In genomic region chr13:21786189-21786898, GRCm38 (mm10) we compare ENCODE assay signal across 8 mouse cellular contexts. TPM values are rescaled to one million over a fixed set of nuclear protein-coding genes. Genes with fewer than 3 reads are reported as not detected.
DNase-seq lines count a peak whose midpoint lies in the region; ATAC-seq and TF ChIP-seq lines count a peak whose summit lies in the region.

No protein-coding gene starts in this region.

- H3K36me3 ChIP-seq in C2C12 (ENCODE audit: control insufficient read depth, insufficient read depth): no peaks in the 10 kb centered on the region
- H3K36me3 ChIP-seq in forebrain, embryonic 10.5 days (replicated peaks): no peaks in the 10 kb centered on the region
- no peaks in the 10 kb centered on the region for H3K36me3 ChIP-seq in limb, embryonic 14.5 days (ENCODE audit: control insufficient read depth, insufficient read depth, low read length)

- H3ac ChIP-seq in C2C12 (ENCODE audit: control insufficient read depth, insufficient read length, low read depth): peak overlapping the region; percentile 59

- H3K27me3 ChIP-seq in C2C12 (ENCODE audit: control insufficient read depth, insufficient read depth, insufficient read length): no peaks in the 10 kb centered on the region
- H3K27me3 ChIP-seq in forebrain, embryonic 10.5 days (ENCODE audit: poor library complexity, severe bottlenecking): no peaks in the 10 kb centered on the region
- H3K27me3 ChIP-seq in limb, embryonic 14.5 days (ENCODE audit: control insufficient read depth, insufficient read depth, low read length): no peaks in the 10 kb centered on the region

- intact Hi-C loops in left cerebral cortex, postnatal 10 days (cut with DNase I): no loop called here

- no peak for TF ChIP-seq CTCF in C2C12 (IDR thresholded peaks at IDR 0.05; ENCODE audit: control insufficient read depth, insufficient read depth, insufficient read length)

- peak overlapping the region; percentile 18 for H3K4me3 ChIP-seq in C2C12 (ENCODE audit: insufficient read depth, poor library complexity, severe bottlenecking)
- peak overlapping the region; percentile 53 for H3K4me3 ChIP-seq in forebrain, embryonic 10.5 days
- H3K4me3 ChIP-seq in limb, embryonic 14.5 days (replicated peaks; ENCODE audit: low read length): peak overlapping the region; percentile 37

- peaks cover 68% of the 10 kb centered on the region for H3K4me1 ChIP-seq in forebrain, embryonic 10.5 days
- H3K4me1 ChIP-seq in limb, embryonic 14.5 days (ENCODE audit: control insufficient read depth, insufficient read depth, low read length): peaks cover 27% of the 10 kb centered on the region

- H3K9ac ChIP-seq in limb, embryonic 14.5 days (ENCODE audit: low read depth, low read length, severe bottlenecking): peak overlapping the region; percentile 52

- no peaks in the 10 kb centered on the region for H3K9me3 ChIP-seq in forebrain, embryonic 10.5 days
- H3K9me3 ChIP-seq in limb, embryonic 14.5 days (ENCODE audit: control insufficient read depth, low read length): no peaks in the 10 kb centered on the region

- DNase-seq in ES-CJ7 (ENCODE audit: low read depth, low spot score): peak; percentile 68
- DNase-seq in forebrain, embryonic 10.5 days (ENCODE audit: extremely low spot score, low spot score): peak; percentile 35
- peak; percentile 50 for DNase-seq in limb, embryonic 14.5 days (ENCODE audit: low spot score)
- peak; percentile 53 for DNase-seq in retina, postnatal 1 day
- DNase-seq in layer of hippocampus, adult 9-11 months: no peak
- no peak for DNase-seq in frontal cortex, postnatal 10 days (ENCODE audit: low spot score in 2 of 2)
- DNase-seq in left cerebral cortex, postnatal 10 days (ENCODE audit: extremely low spot score in 1 of 2, low spot score in 2 of 2): no peak

- H3K4me2 ChIP-seq in limb, embryonic 14.5 days (replicated peaks; ENCODE audit: low read depth, low read length, severe bottlenecking): peak overlapping the region; percentile 50

- ATAC-seq in limb, embryonic 14.5 days (ENCODE audit: low FRiP score, low read depth): no peak

- no peaks in the 10 kb centered on the region for H3K79me2 ChIP-seq in C2C12 (ENCODE audit: control insufficient read depth, insufficient read depth)

- TF ChIP-seq POLR2A in limb, embryonic 14.5 days (IDR thresholded peaks at IDR 0.05; ENCODE audit: borderline replicate concordance, extremely low read depth, insufficient read depth, insufficient read length): peak; percentile 72; the same call in 1 of the 2 replicates

- H3K79me3 ChIP-seq in C2C12 (ENCODE audit: low read depth): no peaks in the 10 kb centered on the region

- peak overlapping the region; percentile 99 for H3K27ac ChIP-seq in forebrain, embryonic 10.5 days
- H3K27ac ChIP-seq in limb, embryonic 14.5 days (replicated peaks; ENCODE audit: low read depth, low read length): peak overlapping the region; percentile 85

- WGBS in forebrain, embryonic 10.5 days: 6% methylated on average over 8 of the region's 8 CpGs
- WGBS in limb, embryonic 14.5 days: 11% methylated on average over 8 of the region's 8 CpGs

TF ChIP-seq in C2C12, 6 proteins besides CTCF, POLR2A, EP300 and RAD21:
- TF ChIP-seq MAX (IDR thresholded peaks at IDR 0.05): no peak
- TF ChIP-seq FOSL1 (IDR thresholded peaks at IDR 0.05; ENCODE audit: insufficient read depth, low read length, poor library complexity, severe bottlenecking): no peak
- TF ChIP-seq USF1 (IDR thresholded peaks at IDR 0.05; ENCODE audit: low read depth): no peak

RNA-seq across cellular contexts. Expression of gene Hist1h2an, which starts 0.7 kb away (rescaled TPM):
- 18.1 TPM for polyA plus RNA-seq in C2C12 (2012; fragmentation: generic; extraction: Trizol)
- polyA plus RNA-seq in forebrain, embryonic 10.5 days (2016; fragmentation: Nextera tagmentation; extraction: Ambion mirVana): 11.9 and 17.4 TPM in 2 replicates
- polyA plus RNA-seq in limb, embryonic 14.5 days (2012; rRNA removed): 9.3 and 19.2 TPM in 2 replicates
- 6.1 and 8.1 TPM in 2 replicates for polyA plus RNA-seq in limb, embryonic 14.5 days (2014; fragmentation: Nextera tagmentation; extraction: Ambion mirVana)
- total RNA-seq in left cerebral cortex, postnatal 10 days (2021): 1 to 10 TPM; 5.2 to 6.1 TPM

RNA-seq across cellular contexts. Expression of gene Hist1h2bp, which starts 0.9 kb away (rescaled TPM):
- 2.6 TPM for polyA plus RNA-seq in C2C12 (2012; fragmentation: generic; extraction: Trizol)
- polyA plus RNA-seq in forebrain, embryonic 10.5 days (2016; fragmentation: Nextera tagmentation; extraction: Ambion mirVana): 4.3 and 4.8 TPM in 2 replicates
- polyA plus RNA-seq in limb, embryonic 14.5 days (2012; rRNA removed): 1.8 and 2.2 TPM in 2 replicates
- 1.9 and 2.1 TPM in 2 replicates for polyA plus RNA-seq in limb, embryonic 14.5 days (2014; fragmentation: Nextera tagmentation; extraction: Ambion mirVana)
- total RNA-seq in left cerebral cortex, postnatal 10 days (2021): 10 to 100 TPM; 16.5 to 17.0 TPM

RNA-seq across cellular contexts. Expression of gene Hist1h3i, which starts 3.2 kb away (rescaled TPM):
- polyA plus RNA-seq in C2C12 (2012; fragmentation: generic; extraction: Trizol): 9.4 TPM
- polyA plus RNA-seq in forebrain, embryonic 10.5 days (2016; fragmentation: Nextera tagmentation; extraction: Ambion mirVana): 120 and 124 TPM in 2 replicates
- 39.9 and 59.2 TPM in 2 replicates for polyA plus RNA-seq in limb, embryonic 14.5 days (2012; rRNA removed)
- polyA plus RNA-seq in limb, embryonic 14.5 days (2014; fragmentation: Nextera tagmentation; extraction: Ambion mirVana): 142 and 166 TPM in 2 replicates
- 10 to 100 TPM; 53.5 to 57.3 TPM for total RNA-seq in left cerebral cortex, postnatal 10 days (2021)

RNA-seq across cellular contexts. Expression of gene Hist1h1b, which starts 5.9 kb away (rescaled TPM):
- polyA plus RNA-seq in C2C12 (2012; fragmentation: generic; extraction: Trizol): 1.6 TPM
- polyA plus RNA-seq in forebrain, embryonic 10.5 days (2016; fragmentation: Nextera tagmentation; extraction: Ambion mirVana): 37.0 and 43.0 TPM in 2 replicates
- 5.9 and 6.7 TPM in 2 replicates for polyA plus RNA-seq in limb, embryonic 14.5 days (2012; rRNA removed)
- polyA plus RNA-seq in limb, embryonic 14.5 days (2014; fragmentation: Nextera tagmentation; extraction: Ambion mirVana): 8.9 and 13.0 TPM in 2 replicates
- total RNA-seq in left cerebral cortex, postnatal 10 days (2021): 10 to 100 TPM; 19.5 to 20.4 TPM

RNA-seq across cellular contexts. Expression of gene Hist1h2bq, which starts 23.7 kb away (rescaled TPM):
- polyA plus RNA-seq in C2C12 (2012; fragmentation: generic; extraction: Trizol): 20.3 TPM
- polyA plus RNA-seq in forebrain, embryonic 10.5 days (2016; fragmentation: Nextera tagmentation; extraction: Ambion mirVana): 19.8 and 21.9 TPM in 2 replicates
- 18.4 and 18.7 TPM in 2 replicates for polyA plus RNA-seq in limb, embryonic 14.5 days (2012; rRNA removed)
- polyA plus RNA-seq in limb, embryonic 14.5 days (2014; fragmentation: Nextera tagmentation; extraction: Ambion mirVana): 20.2 and 24.7 TPM in 2 replicates
- total RNA-seq in left cerebral cortex, postnatal 10 days (2021): 10 to 100 TPM; 48.3 to 50.2 TPM

Comparison
In these comparisons a context has a peak if more than half of its experiments do, and no peak if none do; other contexts are left out.
1. DNase-seq: peak in ES-CJ7 (single experiment), forebrain, embryonic 10.5 days (single experiment), limb, embryonic 14.5 days (single experiment) and retina, postnatal 1 day (single experiment); none in layer of hippocampus, adult 9-11 months (single experiment), frontal cortex, postnatal 10 days (0 of 2) and left cerebral cortex, postnatal 10 days (0 of 2).
2. Peak in every context shown above with its lines, with median percentiles within 50 percentile points of each other: H3K4me3 ChIP-seq.